Mouse (Mus musculus) naive thymus-derived CD4-positive, alpha-beta T cell, adult 2 months (primary cell): ENCODE results near the gene G6pc3.
"Not testable (repeated sequence)": the region's sequence is repeated elsewhere in the genome, so short reads cannot be mapped to it uniquely, and the experiment has no call there.

Source experiments
- DNase-seq: peaks from one replicate; pipeline ENCODE4 v3.0.0-alpha.2; 2011; ENCODE audit warnings: low read depth

G6pc3 gene

DNA sequence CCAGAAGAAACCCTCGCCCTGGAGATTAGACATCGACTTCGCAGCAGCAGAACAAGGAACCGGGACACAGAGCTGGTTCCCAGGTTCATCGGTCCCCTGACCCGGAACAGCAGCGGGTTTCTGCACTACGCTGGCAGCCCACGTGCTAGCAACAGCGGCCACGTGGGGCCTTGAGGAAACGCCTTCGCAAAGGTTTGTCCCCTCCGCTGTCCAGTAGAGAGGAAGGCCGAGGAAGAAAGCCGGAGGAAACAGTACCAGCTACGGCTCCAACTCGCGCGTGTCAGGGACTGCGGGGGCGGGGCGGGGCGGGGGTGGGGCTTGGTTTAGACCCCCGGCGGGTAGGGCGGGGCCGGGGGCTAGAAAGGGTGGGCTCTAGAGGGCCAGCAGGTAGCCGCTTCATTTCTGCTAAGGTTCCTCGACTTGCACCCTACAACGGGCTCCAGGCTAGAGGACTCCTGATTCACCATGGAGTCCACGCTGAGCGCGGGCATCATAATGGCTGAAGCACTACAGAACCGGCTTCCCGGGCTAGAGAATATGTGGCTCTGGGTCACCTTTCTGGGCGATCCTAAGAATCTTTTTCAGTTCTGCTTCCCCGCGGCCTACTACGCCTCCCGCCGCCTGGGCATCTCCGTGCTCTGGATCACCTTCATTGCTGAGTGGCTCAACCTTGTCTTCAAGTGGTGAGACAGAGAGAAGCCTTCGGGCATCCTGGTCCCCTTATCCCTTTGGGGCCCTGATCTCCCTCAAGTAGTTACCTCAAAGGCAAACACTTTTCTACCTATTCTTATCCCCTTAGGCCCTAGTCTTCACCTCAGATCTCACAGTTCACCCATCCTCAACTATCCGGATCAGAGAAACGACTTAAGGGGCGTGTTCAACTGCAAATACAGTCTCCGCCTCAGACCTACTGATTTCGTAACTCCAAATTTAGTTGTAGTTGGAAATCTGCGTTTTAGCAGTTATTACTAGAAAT lies at the start of gene G6pc3:
Gene G6pc3 (plus strand): TSS at position 160 of the 976 bp plus-strand sequence.
- DNase-seq: peak; percentile 77

DNA sequence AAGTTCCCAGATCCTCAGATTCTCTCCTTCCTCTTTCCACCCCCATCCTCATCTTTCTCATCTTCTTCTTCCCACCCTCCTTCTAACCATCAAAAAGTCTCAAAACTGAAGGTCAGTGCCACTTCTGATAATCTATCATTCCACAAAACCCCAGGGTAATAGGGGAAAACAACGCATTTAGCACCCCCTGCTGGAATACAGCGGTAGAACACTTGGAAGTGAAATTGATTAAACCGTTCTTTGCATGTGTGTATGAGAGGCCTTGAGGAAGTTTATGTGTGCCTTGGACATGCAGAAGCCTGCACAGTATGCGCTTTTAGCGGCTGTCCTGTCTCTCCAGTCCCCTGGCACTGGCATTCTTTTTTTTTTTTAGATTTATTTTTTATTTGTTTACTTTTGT lies 48.9 kb upstream of the G6pc3 start:
- peak; percentile 82 for DNase-seq

DNA sequence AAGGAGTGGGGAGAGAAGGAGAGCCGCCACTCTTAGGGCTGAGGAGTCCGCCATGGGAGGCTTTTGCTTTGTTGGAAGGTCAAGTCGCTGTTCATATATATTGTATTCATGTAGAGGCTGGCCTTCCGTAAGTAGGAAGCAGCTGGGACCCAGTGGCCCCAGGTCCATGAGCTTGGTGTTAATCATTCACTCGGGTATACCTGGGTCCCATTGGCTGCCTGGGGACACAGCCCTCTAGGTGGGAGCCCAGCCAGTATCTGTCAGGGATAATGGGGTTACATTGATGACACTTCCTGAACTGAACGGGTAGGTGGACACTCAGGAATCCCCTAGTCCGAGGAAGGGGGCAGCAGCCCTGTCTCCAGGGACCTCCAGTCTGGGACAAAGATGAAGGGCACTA lies 47.1 kb upstream of the G6pc3 start:
- no peak for DNase-seq

GRCm38 (mm10) chr11:102144957-102145470 lies 44.4 kb upstream of the G6pc3 start:
- no peak for DNase-seq

GRCm38 (mm10) chr11:102145471-102146001 lies 43.9 kb upstream of the G6pc3 start, which contains the start of gene Nags:
Gene Nags, plus strand, starts transcription at chr11:102145513.
- DNase-seq: no peak

DNA sequence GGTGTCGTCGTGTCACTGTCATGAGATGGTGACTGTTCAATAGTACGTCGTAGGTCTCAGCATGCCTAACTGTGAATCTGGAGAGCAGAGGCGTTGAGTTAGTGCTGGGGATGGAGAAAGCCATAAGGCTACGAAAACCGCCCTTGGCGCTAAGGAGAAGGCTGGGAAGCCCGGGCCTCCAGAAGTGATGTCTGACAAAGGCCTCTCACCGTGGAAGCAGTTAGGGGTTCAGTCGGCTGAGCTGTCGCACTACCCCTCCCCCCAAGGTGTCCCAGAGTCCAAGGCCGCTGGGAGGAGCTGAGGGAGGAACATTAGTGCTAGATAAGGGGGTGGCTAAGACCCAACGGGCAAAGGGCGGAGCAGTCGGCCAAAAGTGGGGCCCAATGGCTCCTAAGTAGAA lies 43.4 kb upstream of the G6pc3 start:
- DNase-seq: no peak

- no peak for DNase-seq
Observed at GRCm38 (mm10) chr11:102146531-102146930, 42.9 kb upstream of the G6pc3 start.

DNA sequence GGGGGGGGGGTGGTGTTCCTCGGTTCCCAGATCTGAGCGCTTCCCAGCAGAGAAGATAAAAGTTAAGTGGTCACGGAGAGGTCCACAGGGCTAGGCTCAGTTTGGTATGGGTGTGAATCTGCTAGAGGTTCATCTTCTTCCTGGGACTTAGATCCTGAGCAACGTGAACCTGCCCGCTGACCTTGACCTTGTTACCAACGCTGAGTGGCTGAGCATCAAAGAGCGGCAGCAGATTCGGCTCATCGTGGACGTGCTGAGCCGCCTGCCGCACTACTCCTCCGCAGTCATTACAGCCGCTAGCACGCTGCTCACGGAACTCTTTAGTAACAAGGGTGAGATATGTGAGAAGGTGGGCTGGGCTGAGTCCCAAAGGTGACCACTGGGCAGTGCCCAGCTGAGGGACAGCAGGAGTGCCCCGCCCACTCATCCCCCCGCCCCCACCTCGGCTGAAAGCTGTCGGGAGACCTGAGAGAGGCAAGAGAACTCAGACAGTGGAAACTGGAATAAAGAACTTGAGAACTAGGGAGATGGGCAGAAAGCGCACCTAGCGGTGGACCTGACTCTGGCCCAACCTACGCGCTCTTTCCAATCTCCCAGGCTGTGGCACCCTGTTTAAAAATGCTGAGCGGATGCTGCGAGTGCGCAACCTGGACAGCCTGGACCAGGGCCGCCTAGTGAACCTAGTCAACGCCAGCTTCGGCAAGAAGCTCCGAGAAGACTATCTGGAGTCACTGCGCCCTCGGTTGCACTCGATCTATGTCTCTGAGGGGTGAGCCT lies 42.0 kb upstream of the G6pc3 start:
- no peak for DNase-seq

- peak; percentile 71 for DNase-seq
Observed at GRCm38 (mm10) chr11:102156039-102156785, 33.2 kb upstream of the G6pc3 start, which contains the start of gene Tmem101. Gene Tmem101, minus strand, starts transcription at chr11:102156404.

DNA sequence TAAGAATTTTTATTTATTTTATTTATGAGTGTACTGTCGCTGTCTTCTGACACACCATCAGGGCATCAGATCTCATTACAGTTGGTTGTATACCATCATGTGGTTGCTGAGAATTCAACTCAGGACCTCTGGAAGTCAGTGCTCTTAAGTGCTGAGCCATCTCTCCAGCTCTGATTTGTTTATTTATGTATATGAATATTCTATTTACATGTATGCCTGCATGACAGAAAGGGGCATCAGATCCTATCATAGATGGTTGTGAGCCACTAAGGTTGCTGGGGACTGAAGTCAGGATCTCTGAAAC lies 32.7 kb upstream of the G6pc3 start:
- no peak for DNase-seq

DNA sequence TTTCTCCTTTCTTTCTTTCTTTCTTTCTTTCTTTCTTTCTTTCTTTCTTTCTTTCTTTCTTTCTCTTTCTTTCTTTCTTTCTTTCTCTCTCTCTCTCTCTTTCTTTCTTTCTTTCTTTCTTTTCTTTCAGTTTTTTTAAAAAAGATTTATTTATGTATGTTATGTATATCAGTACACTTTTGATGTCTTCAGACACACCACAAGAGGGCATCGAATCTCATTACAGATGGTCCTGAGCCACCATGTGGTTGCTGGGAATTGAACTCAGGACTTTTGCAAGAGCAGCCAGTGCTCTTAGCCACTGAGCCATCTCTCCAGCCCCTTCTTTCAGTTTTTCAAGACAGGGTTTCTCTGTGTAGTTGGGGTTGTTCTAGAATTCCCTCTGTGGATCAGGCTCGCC lies 31.4 kb upstream of the G6pc3 start:
- DNase-seq: not testable (repeated sequence)

DNA sequence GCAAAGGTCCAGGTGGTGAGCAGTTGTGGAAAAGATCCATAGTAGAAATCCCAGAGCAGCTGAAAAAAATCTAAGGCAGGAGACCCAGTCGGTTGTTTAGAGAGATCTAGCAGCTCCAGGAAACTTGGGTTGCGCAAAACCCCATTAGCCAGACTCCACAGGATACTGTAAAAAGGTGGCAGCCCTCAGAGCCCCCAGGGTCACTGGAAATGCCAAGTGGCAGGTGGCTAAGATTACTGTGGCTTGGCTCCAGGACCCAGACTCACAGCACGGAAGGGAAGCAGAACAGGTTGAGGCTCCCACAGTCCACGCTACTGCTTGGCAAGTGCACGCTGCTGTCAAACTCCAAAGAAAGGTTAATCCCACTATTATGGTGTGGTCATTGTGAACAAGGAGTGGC lies 29.6 kb upstream of the G6pc3 start:
- DNase-seq: no peak

GRCm38 (mm10) chr11:102165971-102166722 lies 23.3 kb upstream of the G6pc3 start:
- no peak for DNase-seq

GRCm38 (mm10) chr11:102167539-102167938 lies 21.9 kb upstream of the G6pc3 start:
- no peak for DNase-seq

DNA sequence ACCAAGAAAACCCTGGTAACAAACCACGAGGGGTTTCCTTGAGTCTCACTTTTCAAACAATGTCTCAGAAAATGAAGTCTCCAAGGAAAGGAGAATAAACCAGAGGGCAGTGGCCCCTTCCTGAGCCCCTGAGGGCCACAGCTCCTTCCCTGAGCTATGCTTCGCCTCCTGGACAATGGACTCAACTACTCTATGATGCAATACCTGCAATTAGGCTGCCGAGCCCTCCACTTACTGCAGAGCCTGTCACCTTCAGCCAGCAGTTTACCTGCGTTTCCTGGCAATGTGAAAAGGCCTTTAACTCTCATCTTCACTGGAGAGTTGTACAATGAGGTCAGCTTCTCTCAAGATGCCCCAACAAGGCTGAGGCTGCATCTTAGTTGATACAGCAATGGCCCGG lies 20.7 kb upstream of the G6pc3 start:
- DNase-seq: no peak

DNA sequence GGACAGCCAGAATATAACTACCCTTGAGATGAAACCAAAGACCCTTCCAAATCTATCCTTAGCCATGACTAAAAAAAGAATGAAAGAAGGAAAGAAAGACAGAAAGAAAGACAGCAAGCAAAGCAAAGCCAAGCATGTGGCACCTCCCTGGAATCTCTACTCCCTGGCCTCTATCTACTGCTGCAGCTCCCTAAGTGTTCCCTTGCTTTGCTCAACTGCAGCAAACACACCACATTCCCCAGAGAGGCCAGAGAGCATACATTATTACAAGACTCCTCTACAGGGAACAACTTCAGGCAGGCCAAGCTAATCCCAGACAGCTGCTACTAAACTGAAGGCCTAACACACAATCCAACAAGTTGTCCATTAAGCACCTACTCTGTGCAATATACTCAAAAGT lies 9.6 kb upstream of the G6pc3 start:
- DNase-seq: no peak

DNA sequence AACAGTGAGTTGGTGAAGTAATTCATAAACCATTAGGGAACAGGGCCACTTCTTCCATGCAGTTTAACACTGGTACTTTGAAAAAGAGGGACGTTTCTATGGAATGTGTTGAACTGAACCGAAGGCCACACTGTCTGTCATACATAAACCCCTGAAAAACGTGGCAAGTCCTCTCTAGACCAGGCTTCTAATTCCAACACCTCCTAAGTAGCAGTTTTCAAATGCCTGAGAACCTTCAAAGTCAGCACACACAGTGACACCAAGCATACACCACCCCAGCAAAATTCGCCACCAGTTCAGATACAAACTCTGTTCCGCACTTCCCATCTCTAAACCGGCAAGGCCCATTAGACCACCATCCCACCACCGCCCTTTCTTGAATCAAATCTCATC lies 5.2 kb upstream of the G6pc3 start:
- no peak for DNase-seq

GRCm38 (mm10) chr11:102184646-102185495 lies 4.5 kb upstream of the G6pc3 start, which contains the start of gene Lsm12:
Gene Lsm12, minus strand, starts transcription at chr11:102185296.
- DNase-seq: peak; percentile 98

- peak; percentile 34 for DNase-seq
Observed at GRCm38 (mm10) chr11:102185677-102186076, 3.7 kb upstream of the G6pc3 start.

DNA sequence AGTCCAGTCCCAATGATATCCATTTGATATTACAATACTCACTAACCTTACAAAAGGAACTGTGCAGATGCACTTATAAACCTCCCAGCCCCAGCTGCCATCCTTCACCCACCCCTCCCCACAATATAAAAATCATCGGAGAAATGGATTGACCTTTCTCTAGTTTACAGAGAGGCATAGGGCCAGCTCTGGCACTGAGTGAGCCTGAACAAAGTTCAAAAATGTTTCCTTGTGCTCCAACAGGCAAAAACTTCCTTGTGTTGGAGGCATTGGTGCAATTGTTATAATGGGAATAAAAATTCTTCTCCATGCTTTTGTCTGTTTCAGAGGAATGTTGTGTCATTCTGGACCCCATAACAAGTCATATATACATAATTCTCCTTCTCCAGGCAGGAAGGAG lies 3.2 kb upstream of the G6pc3 start:
- no peak for DNase-seq
